Mouse (Mus musculus): ENCODE measurements around the gene Kcnmb4. TPM values are rescaled to one million over a fixed set of nuclear protein-coding genes. Genes with fewer than 3 reads are reported as not detected.

Kcnmb4 gene
- polyA plus RNA-seq (2016; fragmentation: Nextera tagmentation; extraction: Ambion mirVana) = 11.8 and 13.1 TPM in 2 replicates

DNA sequence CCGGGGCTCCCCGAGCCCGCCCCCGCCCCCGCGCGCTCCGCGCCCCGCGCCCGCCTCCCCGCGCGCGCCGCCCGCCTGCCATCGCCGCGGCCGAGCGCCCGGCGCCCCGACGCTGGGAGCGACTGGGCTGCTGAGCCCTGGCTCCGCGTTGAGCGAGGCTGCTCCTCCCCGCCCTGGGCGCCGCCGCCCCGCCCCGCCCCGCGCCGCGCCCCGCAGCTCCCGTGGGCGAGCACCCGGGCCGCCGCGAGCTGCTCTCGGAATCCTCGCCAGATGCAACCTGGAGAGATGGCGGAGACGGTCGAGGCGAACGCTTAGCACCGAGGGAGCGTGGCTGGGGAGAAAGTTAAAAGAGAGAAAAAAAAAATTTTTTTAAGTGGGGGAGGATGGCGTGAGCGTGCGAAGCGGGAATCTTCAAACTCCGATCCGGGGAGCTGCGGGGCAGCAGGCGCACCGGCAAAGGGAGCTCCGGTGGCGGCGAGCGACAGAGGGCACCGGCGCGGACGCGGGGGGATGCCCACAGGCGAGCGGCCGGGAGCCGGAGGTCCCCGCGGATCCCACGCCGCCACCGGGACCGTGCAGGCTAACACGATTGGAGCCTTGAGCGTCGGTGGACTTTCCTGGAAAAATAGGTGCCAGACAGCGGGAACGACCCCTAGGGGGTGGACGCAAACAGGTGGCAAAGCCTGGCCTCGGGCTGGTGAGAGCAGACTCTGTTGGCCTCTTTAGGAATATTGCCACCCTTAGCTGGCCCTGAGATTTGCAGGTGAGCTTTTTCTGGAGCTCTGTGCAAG lies at the start of gene Kcnmb4:
Gene Kcnmb4, minus strand, starts transcription at position 120 of the 791 bp plus-strand sequence.
- Histone ChIP-seq H3K36me3 (no peaks in the 10 kb centered on the region), H3K27me3 (peaks cover 3% of the 10 kb centered on the region; the same call in 1 of the 2 replicates), H3K9ac (replicated peaks) (peak within 1 kb of the TSS; percentile 80), H3K27ac (replicated peaks) (peak within 1 kb of the TSS; percentile 80), H3K4me2 (replicated peaks) (peak within 1 kb of the TSS; percentile 90), H3K4me1 (peaks cover 15% of the 10 kb centered on the region), H3K9me3 (no peaks in the 10 kb centered on the region), H3K4me3 (peak within 1 kb of the TSS; percentile 69)
- WGBS = under 1% methylated on average over 91 of the region's 92 CpGs
- peak; percentile 89 for ATAC-seq (ENCODE audit: low FRiP score, low read depth)

DNA sequence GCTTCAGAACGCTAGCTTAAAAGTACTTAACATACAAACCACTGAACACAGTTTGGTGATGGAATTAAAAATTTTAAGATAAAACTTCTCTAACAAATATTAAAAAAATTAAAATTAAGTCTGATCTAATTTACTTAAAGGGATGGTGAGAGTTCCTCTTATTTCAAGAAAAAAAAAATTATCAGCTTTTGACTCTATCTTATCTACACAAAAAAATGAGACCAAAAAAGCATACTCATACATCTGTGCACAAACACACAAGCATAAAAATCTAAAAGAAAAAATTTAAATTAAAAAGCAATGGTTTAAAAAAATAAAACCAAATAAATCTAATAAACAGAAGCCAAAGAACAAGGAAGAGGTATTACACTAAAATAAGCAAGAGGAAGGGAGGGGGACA lies 45.9 kb upstream of the Kcnmb4 start:
- Histone ChIP-seq H3K4me1 (0 out of 2 replicates have a peak, but pooled peaks cover 8% of the 10 kb centered on the region), H3K4me3 (no peak overlapping the region), H3K27ac (replicated peaks) (no peak overlapping the region), H3K9ac (replicated peaks) (no peak overlapping the region), H3K27me3 (no peaks in the 10 kb centered on the region), H3K36me3 (no peaks in the 10 kb centered on the region), H3K9me3 (no peaks in the 10 kb centered on the region), H3K4me2 (replicated peaks) (no peak overlapping the region)
- ATAC-seq (ENCODE audit: low FRiP score, low read depth) = no peak
- 88% methylated on average over 1 of the region's 1 CpGs for WGBS

DNA sequence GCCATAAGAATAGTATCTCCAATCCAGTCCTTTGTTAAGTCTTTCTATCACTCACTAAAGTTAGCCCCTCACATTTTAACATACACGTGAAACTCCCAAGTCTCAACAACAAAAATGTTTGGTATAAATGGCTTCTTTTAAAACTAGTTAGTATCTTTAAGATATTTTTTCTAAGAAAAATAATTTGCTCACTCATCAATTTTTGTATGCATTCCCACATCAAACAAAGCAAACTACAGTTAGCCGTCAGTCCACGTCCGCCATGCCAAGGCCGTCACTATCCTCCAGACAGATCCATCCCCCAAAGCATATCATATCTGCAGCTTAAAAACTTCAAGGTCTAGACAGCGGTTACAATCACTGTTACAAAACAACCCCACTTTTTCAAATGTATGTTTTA lies 41.9 kb upstream of the Kcnmb4 start:
- no peak overlapping the region for H3K4me3 ChIP-seq
- no peaks in the 10 kb centered on the region for H3K36me3 ChIP-seq
- no peak for ATAC-seq (ENCODE audit: low FRiP score, low read depth)
- H3K9me3 ChIP-seq = no peaks in the 10 kb centered on the region
- H3K27ac ChIP-seq (replicated peaks) = no peak overlapping the region
- no peak overlapping the region for H3K4me2 ChIP-seq (replicated peaks)
- 93% methylated on average over 6 of the region's 6 CpGs for WGBS
- no peaks in the 10 kb centered on the region for H3K27me3 ChIP-seq
- H3K4me1 ChIP-seq = peaks cover 13% of the 10 kb centered on the region; the same call in 1 of the 2 replicates
- H3K9ac ChIP-seq (replicated peaks) = no peak overlapping the region

DNA sequence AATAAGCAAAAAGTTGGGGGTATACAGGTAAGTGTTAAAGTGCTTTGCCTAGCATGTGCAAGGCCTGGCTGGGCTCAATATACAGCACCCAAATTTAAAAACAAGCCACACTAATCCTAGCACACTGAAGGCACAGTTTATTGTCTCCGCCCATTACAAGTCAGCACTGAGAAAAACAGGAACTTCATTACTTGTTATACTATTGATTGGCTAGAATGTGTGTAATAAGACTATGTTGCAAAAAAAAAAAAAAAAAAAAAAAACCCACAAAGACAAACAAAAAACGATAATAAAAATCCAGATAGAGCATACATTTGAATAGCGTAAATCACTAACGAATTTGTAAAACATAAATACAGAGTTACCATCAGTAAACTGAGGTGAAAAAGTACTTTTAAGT lies 41.5 kb upstream of the Kcnmb4 start:
- Histone ChIP-seq H3K27me3 (no peaks in the 10 kb centered on the region), H3K4me1 (peaks cover 13% of the 10 kb centered on the region; the same call in 1 of the 2 replicates), H3K27ac (replicated peaks) (no peak overlapping the region), H3K4me3 (no peak overlapping the region), H3K9me3 (no peaks in the 10 kb centered on the region), H3K9ac (replicated peaks) (no peak overlapping the region), H3K4me2 (replicated peaks) (no peak overlapping the region), H3K36me3 (no peaks in the 10 kb centered on the region)
- ATAC-seq (ENCODE audit: low FRiP score, low read depth) = no peak
- WGBS = 95% methylated on average over 4 of the region's 4 CpGs

DNA sequence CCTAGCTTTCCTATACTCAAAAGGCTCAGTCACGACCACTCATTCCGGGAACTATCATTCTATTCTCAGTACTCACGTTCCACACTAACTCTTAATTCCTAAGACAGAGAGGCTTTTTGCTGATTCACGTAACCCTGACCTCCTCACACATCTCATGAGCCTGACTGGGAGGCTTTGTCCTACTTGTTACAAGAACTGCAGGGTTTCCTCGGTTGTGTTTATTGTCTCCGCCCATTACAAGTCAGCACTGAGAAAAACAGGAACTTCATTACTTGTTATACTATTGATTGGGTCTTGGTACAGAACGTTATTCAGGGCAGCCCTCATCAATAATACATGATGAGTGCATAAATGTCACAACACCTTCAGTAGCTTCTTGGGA lies 39.6 kb upstream of the Kcnmb4 start:
- no peaks in the 10 kb centered on the region for H3K27me3 ChIP-seq
- peaks cover 12% of the 10 kb centered on the region; the same call in 1 of the 2 replicates for H3K4me1 ChIP-seq
- H3K27ac ChIP-seq (replicated peaks) = no peak overlapping the region
- no peak overlapping the region for H3K4me3 ChIP-seq
- H3K4me2 ChIP-seq (replicated peaks) = no peak overlapping the region
- no peaks in the 10 kb centered on the region for H3K9me3 ChIP-seq
- no peak for ATAC-seq (ENCODE audit: low FRiP score, low read depth)
- 59% methylated on average over 7 of the region's 7 CpGs for WGBS
- H3K36me3 ChIP-seq = no peaks in the 10 kb centered on the region
- H3K9ac ChIP-seq (replicated peaks) = no peak overlapping the region

DNA sequence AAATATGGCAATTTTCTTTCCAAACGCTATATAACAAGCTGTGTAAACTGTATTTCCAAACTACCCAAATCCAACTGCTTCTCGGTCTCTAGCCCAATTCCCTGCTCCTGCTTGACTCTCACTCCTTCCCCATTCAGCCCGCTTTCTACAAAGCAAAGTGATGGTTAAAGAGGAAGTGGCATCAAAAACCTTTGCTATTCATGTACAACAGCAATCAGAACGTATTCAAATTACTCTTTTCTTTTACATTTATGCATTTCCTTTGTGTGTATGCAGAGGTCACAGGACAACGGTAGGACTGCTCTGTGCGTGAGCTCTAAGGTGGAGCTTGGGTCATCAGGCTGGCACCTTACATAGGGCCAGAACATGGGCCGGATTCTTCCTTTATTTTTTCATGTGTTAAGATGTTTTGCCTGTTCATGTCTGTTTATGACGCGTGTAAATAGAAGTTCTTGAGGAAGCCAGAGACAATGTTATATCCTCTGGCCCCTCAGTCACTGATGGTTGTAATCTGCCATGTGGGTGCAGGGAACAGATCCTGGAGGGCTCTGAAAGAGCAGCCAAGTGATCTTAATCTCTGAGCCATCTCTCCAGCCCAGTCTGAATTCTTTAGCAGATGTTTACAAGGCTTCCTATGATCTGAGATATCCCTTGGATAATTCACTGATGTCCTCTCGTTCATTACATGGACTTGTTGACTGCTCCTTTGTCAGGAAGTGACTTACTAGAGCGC lies 39.0 kb upstream of the Kcnmb4 start:
- H3K4me1 ChIP-seq = peaks cover 10% of the 10 kb centered on the region; the same call in 1 of the 2 replicates
- H3K4me3 ChIP-seq = no peak overlapping the region
- no peak overlapping the region for H3K4me2 ChIP-seq (replicated peaks)
- no peaks in the 10 kb centered on the region for H3K36me3 ChIP-seq
- 86% methylated on average over 11 of the region's 11 CpGs for WGBS
- 0 out of 2 replicates have a peak, but pooled peaks have one; percentile 16 for ATAC-seq (ENCODE audit: low FRiP score, low read depth)
- H3K27ac ChIP-seq (replicated peaks) = no peak overlapping the region
- no peak overlapping the region for H3K9ac ChIP-seq (replicated peaks)
- no peaks in the 10 kb centered on the region for H3K9me3 ChIP-seq
- no peaks in the 10 kb centered on the region for H3K27me3 ChIP-seq

DNA sequence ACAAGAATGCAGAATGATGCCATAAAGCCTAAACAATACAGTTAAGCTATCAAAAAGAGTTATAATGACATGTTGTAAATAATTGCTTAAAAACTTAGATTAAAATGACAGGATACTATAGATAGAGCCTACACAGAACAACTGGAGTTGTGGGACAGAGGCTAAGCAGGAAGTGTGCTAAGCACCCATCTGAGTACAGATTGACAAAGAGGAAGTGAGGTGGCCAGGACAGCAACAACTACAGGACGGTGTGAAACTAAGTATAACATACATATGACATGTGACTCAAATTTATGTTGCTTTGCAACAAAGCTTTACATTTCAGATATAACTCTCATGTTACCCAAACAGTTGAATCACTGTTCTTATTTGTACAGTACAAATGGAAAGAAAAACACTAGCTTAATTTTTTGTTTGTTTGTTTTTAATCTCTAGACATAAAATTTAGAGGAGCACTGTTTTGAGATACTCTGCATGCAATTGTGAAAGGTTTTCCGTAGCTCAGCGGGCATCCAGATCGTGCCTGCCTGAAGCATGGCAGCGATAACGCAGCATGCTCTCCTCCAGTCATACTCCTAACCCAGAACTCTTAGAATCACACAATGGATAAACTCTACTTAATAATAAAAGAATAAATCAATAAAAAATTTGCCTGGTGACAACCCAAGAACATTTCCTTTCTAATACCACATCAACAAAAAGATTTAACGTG lies 31.8 kb upstream of the Kcnmb4 start:
- ATAC-seq (ENCODE audit: low FRiP score, low read depth) = no peak
- H3K27ac ChIP-seq (replicated peaks) = no peak overlapping the region
- 94% methylated on average over 7 of the region's 7 CpGs for WGBS

DNA sequence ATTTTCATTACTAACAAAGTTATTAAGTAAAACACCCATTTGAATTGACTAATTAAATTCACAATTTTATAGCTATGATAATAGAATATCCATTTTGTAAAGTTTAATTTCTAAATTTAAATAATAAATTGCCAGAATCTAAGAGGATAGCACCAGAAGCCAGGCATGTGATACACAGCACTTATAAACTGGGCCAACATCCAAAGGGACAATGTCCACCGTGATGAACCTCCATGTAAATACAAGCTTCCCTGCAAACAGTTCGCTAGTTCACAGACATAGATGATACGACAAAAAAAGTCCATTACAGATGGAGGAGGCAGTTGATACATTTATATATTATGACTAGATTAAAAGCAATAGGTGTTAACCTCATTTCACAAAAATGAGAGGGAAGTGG lies 19.1 kb upstream of the Kcnmb4 start:
- H3K9ac ChIP-seq (replicated peaks) = no peak overlapping the region
- H3K4me1 ChIP-seq = no peaks in the 10 kb centered on the region
- H3K27me3 ChIP-seq = no peaks in the 10 kb centered on the region
- H3K27ac ChIP-seq (replicated peaks) = no peak overlapping the region
- ATAC-seq (ENCODE audit: low FRiP score, low read depth) = no peak
- WGBS = 93% methylated on average over 3 of the region's 3 CpGs
- no peak overlapping the region for H3K4me2 ChIP-seq (replicated peaks)
- no peaks in the 10 kb centered on the region for H3K9me3 ChIP-seq
- H3K4me3 ChIP-seq = no peak overlapping the region
- H3K36me3 ChIP-seq = peaks cover 29% of the 10 kb centered on the region

More for the DNA sequence above, 31.8 kb upstream of the Kcnmb4 start:
- no peak overlapping the region for H3K4me3 ChIP-seq
- H3K27me3 ChIP-seq = no peaks in the 10 kb centered on the region
- H3K4me2 ChIP-seq (replicated peaks) = no peak overlapping the region
- H3K36me3 ChIP-seq = 0 out of 2 replicates have a peak, but pooled peaks cover 1% of the 10 kb centered on the region
- H3K9ac ChIP-seq (replicated peaks) = no peak overlapping the region
- no peaks in the 10 kb centered on the region for H3K4me1 ChIP-seq
- no peaks in the 10 kb centered on the region for H3K9me3 ChIP-seq

DNA sequence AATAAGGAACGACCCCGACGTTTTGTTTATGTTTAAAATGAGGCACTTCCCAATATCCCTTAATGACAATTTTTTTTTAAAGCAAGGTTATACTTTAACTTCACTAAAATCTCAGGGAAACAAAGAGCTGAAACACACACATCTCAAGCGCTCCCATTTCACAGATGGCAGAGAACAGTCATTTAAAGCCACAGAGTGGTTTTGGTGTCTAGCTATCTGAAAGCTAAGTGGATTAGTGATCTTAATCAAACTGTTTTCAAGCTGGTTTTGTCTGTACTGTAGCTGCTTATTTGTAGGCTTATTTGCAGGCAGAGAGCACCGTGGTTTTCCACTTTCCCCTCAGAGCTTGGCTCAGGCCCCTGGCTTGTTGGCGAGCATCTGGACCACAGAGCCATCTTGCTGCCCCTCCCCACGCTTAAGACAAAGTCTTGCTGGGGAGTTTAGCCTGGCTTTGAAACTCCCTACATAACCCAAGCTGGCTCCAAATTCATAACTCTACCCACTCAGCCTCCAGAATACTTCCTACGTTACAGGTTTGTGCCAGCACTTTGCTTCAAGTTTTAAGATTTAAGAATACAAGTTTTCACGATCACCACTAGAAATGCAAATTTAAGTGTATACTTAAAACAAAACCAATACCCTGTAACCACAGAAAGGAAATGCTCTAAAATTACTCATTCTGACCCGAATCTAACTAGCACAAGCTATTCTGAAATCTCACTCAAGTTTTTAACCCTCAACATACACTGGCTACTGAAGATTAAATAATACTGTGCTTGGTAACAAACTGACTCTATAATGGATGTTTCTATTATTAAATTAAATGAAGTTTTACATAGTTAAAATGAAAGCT lies 13.4 kb upstream of the Kcnmb4 start:
- Histone ChIP-seq H3K36me3 (peaks cover 27% of the 10 kb centered on the region), H3K27me3 (no peaks in the 10 kb centered on the region), H3K4me3 (no peak overlapping the region), H3K27ac (replicated peaks) (no peak overlapping the region), H3K4me2 (replicated peaks) (no peak overlapping the region), H3K4me1 (no peaks in the 10 kb centered on the region), H3K9ac (replicated peaks) (no peak overlapping the region), H3K9me3 (no peaks in the 10 kb centered on the region)
- 95% methylated on average over 10 of the region's 10 CpGs for WGBS
- ATAC-seq (ENCODE audit: low FRiP score, low read depth) = no peak

DNA sequence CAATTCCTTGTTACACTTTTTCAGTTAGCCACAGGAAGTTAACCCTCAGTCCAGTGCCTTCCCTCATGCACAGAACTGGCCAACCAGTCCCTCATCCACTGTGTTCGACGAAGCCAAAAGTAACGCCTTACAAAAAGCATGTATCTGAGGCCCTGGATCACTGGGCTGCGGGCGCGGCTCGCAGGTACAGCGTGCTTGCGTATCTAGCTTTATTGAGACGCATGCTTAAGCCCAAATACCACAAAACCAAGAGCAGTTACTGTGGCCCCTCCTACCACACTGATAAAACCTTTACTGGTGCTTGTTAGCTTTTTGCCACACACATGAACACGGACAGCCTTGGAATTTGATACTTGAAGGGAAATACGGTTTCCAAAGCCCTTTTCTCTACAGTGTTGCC lies 8.2 kb upstream of the Kcnmb4 start:
- H3K4me2 ChIP-seq (replicated peaks) = no peak overlapping the region
- no peak overlapping the region for H3K9ac ChIP-seq (replicated peaks)
- 96% methylated on average over 12 of the region's 12 CpGs for WGBS
- no peaks in the 10 kb centered on the region for H3K4me1 ChIP-seq
- no peak overlapping the region for H3K4me3 ChIP-seq
- H3K36me3 ChIP-seq = peaks cover 27% of the 10 kb centered on the region
- ATAC-seq (ENCODE audit: low FRiP score, low read depth) = no peak
- no peak overlapping the region for H3K27ac ChIP-seq (replicated peaks)
- H3K27me3 ChIP-seq = no peaks in the 10 kb centered on the region
- no peaks in the 10 kb centered on the region for H3K9me3 ChIP-seq

DNA sequence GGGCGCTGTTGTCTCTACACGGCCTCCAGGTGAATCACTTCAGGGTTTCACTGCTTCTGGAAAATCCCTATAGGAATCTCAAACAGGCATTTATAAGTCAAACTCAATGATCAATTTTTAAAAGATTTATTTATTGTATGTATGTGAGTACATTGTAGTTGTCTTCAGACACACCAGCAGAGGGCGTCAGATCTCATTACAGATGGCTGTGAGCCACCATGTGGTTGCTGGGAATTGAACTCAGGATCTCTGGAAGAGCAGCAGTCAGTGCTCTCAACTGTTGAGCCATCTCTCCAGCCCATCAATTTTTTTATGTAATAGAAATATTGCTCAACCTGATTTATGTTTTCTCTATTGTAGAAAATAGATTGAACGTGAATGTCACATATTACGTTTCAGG lies 7.3 kb upstream of the Kcnmb4 start:
- no peak for ATAC-seq (ENCODE audit: low FRiP score, low read depth)
- no peak overlapping the region for H3K27ac ChIP-seq (replicated peaks)
- H3K4me3 ChIP-seq = no peak overlapping the region
- peaks cover 24% of the 10 kb centered on the region for H3K36me3 ChIP-seq
- H3K27me3 ChIP-seq = no peaks in the 10 kb centered on the region
- no peak overlapping the region for H3K9ac ChIP-seq (replicated peaks)
- H3K4me1 ChIP-seq = no peaks in the 10 kb centered on the region
- H3K9me3 ChIP-seq = no peaks in the 10 kb centered on the region
- H3K4me2 ChIP-seq (replicated peaks) = no peak overlapping the region
- 94% methylated on average over 5 of the region's 5 CpGs for WGBS
